Mouse (Mus musculus) stomach, embryonic 16.5 days (tissue): ENCODE data around the gene Pla2g2d. TPM values are rescaled to one million over a fixed set of nuclear protein-coding genes. Genes with fewer than 3 reads are reported as not detected.

Source experiments
- ATAC-seq: fragments of 200-750 bp; cut with Nextera tagmentation; 2 replicates; pipeline ENCODE4 v1.8.0; 2017; ENCODE audit warnings: moderate number of reproducible peaks, moderate TSS enrichment; ENCODE audit not compliant: insufficient read depth, low FRiP score
- H3K27ac ChIP-seq: fragments of 300-500 bp; sonication (generic); 2 replicates; pipeline ENCODE4 v1.5.1; 2014; ENCODE audit warnings: low read length
- H3K27me3 ChIP-seq: fragments of 300-500 bp; sonication (generic); 2 replicates; pipeline ENCODE4 v1.6.1; 2014; ENCODE audit warnings: low read length, control low read depth, mixed read lengths; ENCODE audit not compliant: control insufficient read depth, insufficient read depth
- H3K36me3 ChIP-seq: fragments of 300-500 bp; sonication (generic); 2 replicates; pipeline ENCODE4 v1.6.1; 2014; ENCODE audit warnings: low read length; ENCODE audit not compliant: control insufficient read depth, insufficient read depth
- H3K4me1 ChIP-seq: fragments of 300-500 bp; sonication (generic); 2 replicates; pipeline ENCODE4 v1.6.1; 2014; ENCODE audit warnings: low read length, control low read depth, mixed read lengths; ENCODE audit not compliant: control insufficient read depth, insufficient read depth
- H3K4me2 ChIP-seq: fragments of 300-500 bp; sonication (generic); 2 replicates; pipeline ENCODE4 v1.6.1; 2014; ENCODE audit warnings: low read depth, low read length, mixed read lengths
- H3K4me3 ChIP-seq: fragments of 300-500 bp; sonication (generic); replicated peaks from 2 replicates; pipeline ENCODE4 v1.5.1; 2014; ENCODE audit warnings: mild to moderate bottlenecking, low read length
- H3K9ac ChIP-seq: fragments of 300-500 bp; sonication (generic); 2 replicates; pipeline ENCODE4 v1.6.1; 2014; ENCODE audit warnings: low read length
- H3K9me3 ChIP-seq: fragments of 300-500 bp; sonication (generic); replicated peaks from 2 replicates; pipeline ENCODE4 v1.6.1; 2016; ENCODE audit warnings: low read length, control low read depth; ENCODE audit not compliant: control insufficient read depth
- WGBS: fragments of 180-500 bp; shearing (Covaris S2); extraction: QIAGEN DNeasy Blood & Tissue Kit; methylation state at CpG from one replicate; pipeline ENCODE4 v1.1.7; 2014; 5-methylcytosine and 5-hydroxymethylcytosine counted together
- polyA plus RNA-seq: library from polyadenylated mRNA; unstranded; fragments of >200 nt; fragmentation: Nextera tagmentation; extraction: Ambion mirVana; gene quantifications from 2 replicates; pipeline ENCODE4 v1.2.1, GENCODE M21; 2015

Pla2g2d gene
- polyA plus RNA-seq = 0.61 and 0.80 TPM in 2 replicates

DNA sequence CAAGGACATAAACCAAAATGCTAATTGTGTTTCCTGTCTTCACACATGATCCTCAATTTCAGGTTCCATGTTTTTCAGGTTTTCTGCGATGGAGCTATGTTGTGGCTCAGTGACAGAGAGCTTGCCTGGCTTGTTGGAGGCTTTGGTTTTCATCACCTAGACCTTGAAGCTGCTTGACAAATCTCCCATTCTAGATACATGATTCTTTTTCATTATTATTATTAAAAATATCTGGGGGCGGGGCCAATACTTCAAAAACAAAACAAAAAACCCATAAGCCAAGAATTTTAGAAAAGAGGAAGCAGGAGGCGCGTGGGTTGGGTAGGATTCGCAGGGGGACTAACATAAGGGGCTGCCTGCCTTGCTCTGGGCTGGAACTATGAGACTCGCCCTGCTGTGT is at the start of gene Pla2g2d:
Gene Pla2g2d (plus strand): TSS at position 301 of the 400 bp plus-strand sequence.
- Histone ChIP-seq H3K9ac (no peak within 1 kb of the TSS), H3K4me1 (peaks cover 2% of the 10 kb centered on the region; the same call in 1 of the 2 replicates), H3K4me2 (no peak within 1 kb of the TSS), H3K4me3 (no peak within 1 kb of the TSS), H3K9me3 (no peaks in the 10 kb centered on the region), H3K27ac (no peak within 1 kb of the TSS), H3K27me3 (no peaks in the 10 kb centered on the region), H3K36me3 (no peaks in the 10 kb centered on the region)
- 78% methylated on average over 6 of the region's 6 CpGs for WGBS
- ATAC-seq = no peak

DNA sequence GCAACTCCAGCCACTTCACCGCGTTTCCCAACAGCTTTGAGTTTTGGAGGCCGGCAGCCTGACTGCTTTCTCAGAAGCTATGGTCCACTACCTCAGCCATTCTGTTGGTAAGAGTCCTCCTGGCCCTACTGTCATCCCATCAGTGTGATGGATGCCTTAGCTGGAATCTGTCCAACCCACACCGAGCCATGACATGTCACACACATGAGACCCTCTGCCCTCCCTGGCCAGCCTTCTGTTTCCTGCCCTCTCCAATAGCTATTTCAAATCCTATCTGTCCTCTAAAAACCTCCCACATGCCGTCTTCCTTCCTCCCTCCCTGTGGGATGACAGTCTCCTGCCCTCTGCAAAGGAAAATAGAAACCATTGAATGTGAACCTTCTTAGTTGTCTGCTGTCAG is 49.8 kb upstream of the Pla2g2d start:
- no peaks in the 10 kb centered on the region for H3K36me3 ChIP-seq
- no peak overlapping the region for H3K9ac ChIP-seq
- no peaks in the 10 kb centered on the region for H3K27me3 ChIP-seq
- H3K4me3 ChIP-seq = no peak overlapping the region
- WGBS = 71% methylated on average over 5 of the region's 5 CpGs
- no peak overlapping the region for H3K4me2 ChIP-seq
- no peaks in the 10 kb centered on the region for H3K9me3 ChIP-seq
- no peak overlapping the region for H3K27ac ChIP-seq
- peaks cover 14% of the 10 kb centered on the region; the same call in 1 of the 2 replicates for H3K4me1 ChIP-seq
- no peak for ATAC-seq

GRCm38 (mm10) chr4:138729018-138729703 is 46.4 kb upstream of the Pla2g2d start:
- peak; percentile 54; the same call in 1 of the 2 replicates for ATAC-seq

GRCm38 (mm10) chr4:138734105-138734504 is 41.4 kb upstream of the Pla2g2d start:
- no peak overlapping the region for H3K4me2 ChIP-seq
- 64% methylated on average over 7 of the region's 7 CpGs for WGBS
- no peak for ATAC-seq
- no peaks in the 10 kb centered on the region for H3K27me3 ChIP-seq
- peaks cover 15% of the 10 kb centered on the region for H3K4me1 ChIP-seq
- no peak overlapping the region for H3K9ac ChIP-seq
- no peak overlapping the region for H3K4me3 ChIP-seq
- H3K9me3 ChIP-seq = no peaks in the 10 kb centered on the region
- no peaks in the 10 kb centered on the region for H3K36me3 ChIP-seq
- H3K27ac ChIP-seq = no peak overlapping the region

More at GRCm38 (mm10) chr4:138729018-138729703, 46.4 kb upstream of the Pla2g2d start:
- 51% methylated on average over 9 of the region's 9 CpGs for WGBS
- Histone ChIP-seq H3K36me3 (no peaks in the 10 kb centered on the region), H3K27ac (no peak overlapping the region), H3K9me3 (no peaks in the 10 kb centered on the region), H3K4me2 (no peak overlapping the region), H3K4me1 (peaks cover 14% of the 10 kb centered on the region; the same call in 1 of the 2 replicates), H3K9ac (no peak overlapping the region), H3K27me3 (no peaks in the 10 kb centered on the region), H3K4me3 (no peak overlapping the region)

DNA sequence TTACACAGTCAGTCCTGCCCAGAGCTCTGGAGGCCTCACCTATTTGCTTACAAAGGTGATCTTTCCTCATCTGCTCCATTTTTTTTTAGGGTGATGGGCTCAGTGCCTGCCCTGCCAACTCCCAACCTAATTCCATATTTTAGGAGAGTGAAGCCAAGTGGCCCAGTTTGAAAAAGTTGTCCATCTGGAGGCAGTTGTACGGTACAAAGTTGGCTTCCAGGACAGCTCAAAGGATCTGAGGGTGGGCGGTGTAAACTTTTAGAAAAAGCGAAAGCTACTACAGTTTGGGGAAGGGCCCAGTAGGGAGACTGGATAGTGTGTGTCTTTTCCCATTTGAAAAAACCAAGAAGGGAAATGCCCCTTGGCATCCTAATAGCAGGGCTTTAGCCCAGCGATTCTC is 40.7 kb upstream of the Pla2g2d start:
- Histone ChIP-seq H3K9ac (no peak overlapping the region), H3K9me3 (no peaks in the 10 kb centered on the region), H3K4me2 (no peak overlapping the region), H3K27ac (no peak overlapping the region), H3K36me3 (no peaks in the 10 kb centered on the region), H3K4me3 (no peak overlapping the region), H3K27me3 (no peaks in the 10 kb centered on the region), H3K4me1 (peaks cover 20% of the 10 kb centered on the region)
- WGBS = 91% methylated on average over 4 of the region's 4 CpGs
- no peak for ATAC-seq

GRCm38 (mm10) chr4:138737031-138737430 is 38.5 kb upstream of the Pla2g2d start, which contains the start of gene Ubxn10:
Gene Ubxn10 (minus strand): TSS chr4:138737167.
- H3K36me3 ChIP-seq = no peaks in the 10 kb centered on the region
- H3K27me3 ChIP-seq = no peaks in the 10 kb centered on the region
- ATAC-seq = peak; percentile 88
- H3K9ac ChIP-seq = peak within 1 kb of the TSS; percentile 29; the same call in 1 of the 2 replicates
- peaks cover 20% of the 10 kb centered on the region for H3K4me1 ChIP-seq
- no peak within 1 kb of the TSS for H3K4me3 ChIP-seq
- no peaks in the 10 kb centered on the region for H3K9me3 ChIP-seq
- no peak within 1 kb of the TSS for H3K4me2 ChIP-seq
- peak within 1 kb of the TSS; percentile 76 for H3K27ac ChIP-seq
- 38% methylated on average over 7 of the region's 7 CpGs for WGBS

- H3K9ac ChIP-seq = no peak overlapping the region
- no peak overlapping the region for H3K4me2 ChIP-seq
- no peak overlapping the region for H3K4me3 ChIP-seq
- 20% methylated on average over 7 of the region's 7 CpGs for WGBS
- H3K9me3 ChIP-seq = no peaks in the 10 kb centered on the region
- no peak for ATAC-seq
- peaks cover 20% of the 10 kb centered on the region for H3K4me1 ChIP-seq
- H3K27me3 ChIP-seq = no peaks in the 10 kb centered on the region
- no peaks in the 10 kb centered on the region for H3K36me3 ChIP-seq
- H3K27ac ChIP-seq = no peak overlapping the region
Measured at GRCm38 (mm10) chr4:138739136-138739851, 36.2 kb upstream of the Pla2g2d start.

DNA sequence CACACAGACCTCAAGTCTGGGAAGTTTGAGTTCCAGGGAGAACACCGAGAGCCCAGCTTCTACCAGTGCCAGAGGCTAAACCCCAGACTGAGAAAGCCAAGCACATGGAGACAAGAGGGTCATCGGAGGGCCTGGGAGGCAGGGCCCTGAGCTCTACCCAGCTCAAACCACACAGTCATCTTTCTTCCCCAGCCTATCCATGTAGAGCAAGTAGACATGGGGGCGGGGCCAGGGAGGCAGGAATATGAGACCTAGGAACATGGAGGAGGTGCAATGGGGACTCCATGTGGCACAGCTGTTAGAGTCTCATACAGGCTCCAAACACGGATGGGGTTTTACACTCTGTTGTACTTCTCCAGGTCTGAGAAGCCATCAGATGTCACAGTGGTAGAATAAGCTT is 29.7 kb upstream of the Pla2g2d start:
- H3K4me3 ChIP-seq = no peak overlapping the region
- no peak overlapping the region for H3K4me2 ChIP-seq
- H3K27me3 ChIP-seq = no peaks in the 10 kb centered on the region
- H3K27ac ChIP-seq = no peak overlapping the region
- H3K4me1 ChIP-seq = no peaks in the 10 kb centered on the region; the same call in 1 of the 2 replicates
- 59% methylated on average over 4 of the region's 4 CpGs for WGBS
- H3K9me3 ChIP-seq = no peaks in the 10 kb centered on the region
- H3K9ac ChIP-seq = no peak overlapping the region
- peak; percentile 41; the same call in 1 of the 2 replicates for ATAC-seq
- no peaks in the 10 kb centered on the region for H3K36me3 ChIP-seq

DNA sequence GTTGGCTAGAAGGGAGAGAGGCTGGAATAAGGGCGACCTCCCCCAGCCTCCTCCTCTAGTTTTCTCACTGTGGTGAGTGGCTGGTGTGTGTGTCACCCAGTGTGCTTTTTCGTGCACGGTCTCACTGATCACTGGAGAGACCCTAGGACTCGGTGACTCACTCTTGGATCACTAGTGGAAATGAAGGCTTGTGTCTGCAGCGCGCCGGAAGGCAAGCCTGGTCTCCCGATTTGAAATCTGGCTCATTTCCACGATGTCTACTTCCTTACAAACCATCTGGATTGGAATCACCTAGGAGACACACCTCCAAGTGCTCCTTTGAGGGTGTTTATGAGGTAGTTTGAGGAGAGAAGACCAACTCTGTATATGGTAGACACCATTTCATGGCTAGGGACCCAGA is 28.7 kb upstream of the Pla2g2d start:
- no peak for ATAC-seq
- Histone ChIP-seq H3K9me3 (no peaks in the 10 kb centered on the region), H3K27ac (no peak overlapping the region), H3K27me3 (no peaks in the 10 kb centered on the region), H3K4me1 (no peaks in the 10 kb centered on the region; the same call in 1 of the 2 replicates), H3K36me3 (no peaks in the 10 kb centered on the region), H3K4me2 (no peak overlapping the region), H3K9ac (no peak overlapping the region), H3K4me3 (no peak overlapping the region)
- 84% methylated on average over 9 of the region's 9 CpGs for WGBS
